Mouse (Mus musculus): ENCODE data around the gene Hlcs. TPM values are rescaled to one million over a fixed set of nuclear protein-coding genes. Genes with fewer than 3 reads are reported as not detected.

The Hlcs gene
- polyA plus RNA-seq, 1 experiment from 2014 or later, result 2.8 TPM

DNA sequence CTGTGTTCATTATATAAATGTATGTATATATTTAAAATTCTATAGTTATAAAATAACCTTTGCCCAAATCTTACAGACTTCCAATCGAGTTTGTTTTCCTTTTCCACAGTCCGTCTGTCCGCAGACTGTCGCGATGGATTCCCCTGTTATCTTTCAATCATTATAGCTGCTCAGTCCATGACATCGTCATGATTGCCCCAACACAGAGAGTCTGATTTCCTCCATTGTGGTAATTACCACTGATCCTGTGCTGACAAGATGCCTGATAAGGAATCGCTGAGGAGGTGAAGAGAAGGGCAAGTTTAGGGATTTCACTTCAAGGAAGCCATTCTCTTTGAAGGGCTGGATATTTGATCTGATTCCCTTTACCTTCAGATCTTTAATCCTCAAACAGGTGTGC, 42.7 kb upstream of the Hlcs start:
- Histone ChIP-seq H3K4me3 (ENCODE audit: low read depth, low read length) (no peak overlapping the region), H3K9me3 (ENCODE audit: control insufficient read depth) (no peaks in the 10 kb centered on the region), H3K4me1 (replicated peaks; ENCODE audit: control insufficient read depth, insufficient read depth, low read length) (no peaks in the 10 kb centered on the region), H3K27ac (ENCODE audit: low read depth, low read length) (no peak overlapping the region), H3K27me3 (replicated peaks; ENCODE audit: control insufficient read depth, insufficient read depth, low read length) (no peaks in the 10 kb centered on the region), H3K4me2 (replicated peaks; ENCODE audit: low read depth) (no peak overlapping the region), H3K36me3 (ENCODE audit: control insufficient read depth, insufficient read depth) (no peaks in the 10 kb centered on the region), H3K9ac (ENCODE audit: low read depth, low read length) (no peak overlapping the region)
- WGBS, result 30% methylated on average over 7 of the region's 7 CpGs
- TF ChIP-seq CTCF (IDR thresholded peaks at IDR 0.05; ENCODE audit: low read depth), result no peak
- no peak for ATAC-seq

DNA sequence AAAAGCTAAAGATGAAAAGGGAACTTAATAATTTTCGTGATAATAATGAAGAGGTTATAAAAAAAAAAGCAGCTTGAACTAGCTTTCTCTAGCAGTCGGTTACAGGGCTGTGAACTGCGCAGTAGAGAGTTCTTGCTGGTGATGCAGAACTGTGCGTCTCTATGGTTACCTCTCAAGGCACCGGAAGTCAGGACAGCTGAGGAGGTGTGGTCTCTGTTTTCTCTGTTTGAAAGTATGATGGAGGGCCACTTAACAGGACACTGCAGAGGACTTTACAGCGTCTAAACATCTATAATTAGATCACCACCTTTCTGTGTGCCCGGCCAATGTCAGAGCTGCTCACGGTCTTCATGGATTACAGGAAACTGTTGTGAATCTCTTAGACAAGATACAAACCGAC, 41.1 kb upstream of the Hlcs start:
- Histone ChIP-seq H3K4me1 (replicated peaks; ENCODE audit: control insufficient read depth, insufficient read depth, low read length) (no peaks in the 10 kb centered on the region), H3K9me3 (ENCODE audit: control insufficient read depth) (no peaks in the 10 kb centered on the region), H3K27ac (ENCODE audit: low read depth, low read length) (no peak overlapping the region), H3K27me3 (replicated peaks; ENCODE audit: control insufficient read depth, insufficient read depth, low read length) (no peaks in the 10 kb centered on the region), H3K36me3 (ENCODE audit: control insufficient read depth, insufficient read depth) (no peaks in the 10 kb centered on the region), H3K4me2 (replicated peaks; ENCODE audit: low read depth) (no peak overlapping the region), H3K9ac (ENCODE audit: low read depth, low read length) (no peak overlapping the region), H3K4me3 (ENCODE audit: low read depth, low read length) (no peak overlapping the region)
- 32% methylated on average over 9 of the region's 9 CpGs for WGBS
- TF ChIP-seq CTCF (IDR thresholded peaks at IDR 0.05; ENCODE audit: low read depth), result no peak
- no peak for ATAC-seq

DNA sequence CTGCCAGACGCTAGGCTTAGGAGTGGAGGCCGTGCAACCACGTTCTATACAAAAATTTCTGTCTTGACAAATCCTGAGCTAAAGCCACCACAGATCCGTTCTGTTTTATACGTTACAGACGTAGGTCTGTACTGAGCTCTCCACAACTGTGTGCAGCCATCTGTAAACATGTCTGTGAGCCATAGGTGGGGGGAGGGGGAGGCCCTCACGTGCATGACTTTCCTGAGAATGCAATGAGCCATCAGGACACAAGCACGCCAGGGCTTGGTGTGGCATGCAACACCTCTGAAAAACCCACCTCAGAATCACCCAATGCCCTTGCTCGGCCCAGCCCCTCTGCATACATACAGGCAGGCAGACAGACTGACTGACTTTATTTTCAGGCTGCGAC, 36.9 kb upstream of the Hlcs start:
- Histone ChIP-seq H3K9me3 (ENCODE audit: control insufficient read depth) (no peaks in the 10 kb centered on the region), H3K27me3 (replicated peaks; ENCODE audit: control insufficient read depth, insufficient read depth, low read length) (no peaks in the 10 kb centered on the region), H3K9ac (ENCODE audit: low read depth, low read length) (no peak overlapping the region), H3K4me2 (replicated peaks; ENCODE audit: low read depth) (no peak overlapping the region), H3K4me1 (replicated peaks; ENCODE audit: control insufficient read depth, insufficient read depth, low read length) (no peaks in the 10 kb centered on the region), H3K27ac (ENCODE audit: low read depth, low read length) (no peak overlapping the region), H3K36me3 (ENCODE audit: control insufficient read depth, insufficient read depth) (no peaks in the 10 kb centered on the region), H3K4me3 (ENCODE audit: low read depth, low read length) (no peak overlapping the region)
- ATAC-seq, result no peak
- 61% methylated on average over 10 of the region's 10 CpGs for WGBS
- no peak for TF ChIP-seq CTCF (IDR thresholded peaks at IDR 0.05; ENCODE audit: low read depth)

GRCm38 (mm10) chr16:94349588-94350286, 36.4 kb upstream of the Hlcs start:
- H3K27me3 ChIP-seq (replicated peaks; ENCODE audit: control insufficient read depth, insufficient read depth, low read length), result no peaks in the 10 kb centered on the region
- H3K4me3 ChIP-seq (ENCODE audit: low read depth, low read length), result no peak overlapping the region
- no peak overlapping the region for H3K4me2 ChIP-seq (replicated peaks; ENCODE audit: low read depth)
- no peak overlapping the region for H3K27ac ChIP-seq (ENCODE audit: low read depth, low read length)
- no peaks in the 10 kb centered on the region for H3K4me1 ChIP-seq (replicated peaks; ENCODE audit: control insufficient read depth, insufficient read depth, low read length)
- H3K36me3 ChIP-seq (ENCODE audit: control insufficient read depth, insufficient read depth), result no peaks in the 10 kb centered on the region
- no peaks in the 10 kb centered on the region for H3K9me3 ChIP-seq (ENCODE audit: control insufficient read depth)
- no peak for ATAC-seq
- WGBS, result 61% methylated on average over 11 of the region's 11 CpGs
- TF ChIP-seq CTCF (IDR thresholded peaks at IDR 0.05; ENCODE audit: low read depth), result no peak
- no peak overlapping the region for H3K9ac ChIP-seq (ENCODE audit: low read depth, low read length)

GRCm38 (mm10) chr16:94348779-94349178, 35.4 kb upstream of the Hlcs start:
- ATAC-seq, result no peak
- Histone ChIP-seq H3K4me3 (ENCODE audit: low read depth, low read length) (no peak overlapping the region), H3K9ac (ENCODE audit: low read depth, low read length) (no peak overlapping the region), H3K9me3 (ENCODE audit: control insufficient read depth) (no peaks in the 10 kb centered on the region), H3K4me1 (replicated peaks; ENCODE audit: control insufficient read depth, insufficient read depth, low read length) (no peaks in the 10 kb centered on the region), H3K36me3 (ENCODE audit: control insufficient read depth, insufficient read depth) (no peaks in the 10 kb centered on the region), H3K27ac (ENCODE audit: low read depth, low read length) (no peak overlapping the region), H3K27me3 (replicated peaks; ENCODE audit: control insufficient read depth, insufficient read depth, low read length) (no peaks in the 10 kb centered on the region), H3K4me2 (replicated peaks; ENCODE audit: low read depth) (no peak overlapping the region)
- TF ChIP-seq CTCF (IDR thresholded peaks at IDR 0.05; ENCODE audit: low read depth), result no peak
- WGBS, result 85% methylated on average over 2 of the region's 2 CpGs

DNA sequence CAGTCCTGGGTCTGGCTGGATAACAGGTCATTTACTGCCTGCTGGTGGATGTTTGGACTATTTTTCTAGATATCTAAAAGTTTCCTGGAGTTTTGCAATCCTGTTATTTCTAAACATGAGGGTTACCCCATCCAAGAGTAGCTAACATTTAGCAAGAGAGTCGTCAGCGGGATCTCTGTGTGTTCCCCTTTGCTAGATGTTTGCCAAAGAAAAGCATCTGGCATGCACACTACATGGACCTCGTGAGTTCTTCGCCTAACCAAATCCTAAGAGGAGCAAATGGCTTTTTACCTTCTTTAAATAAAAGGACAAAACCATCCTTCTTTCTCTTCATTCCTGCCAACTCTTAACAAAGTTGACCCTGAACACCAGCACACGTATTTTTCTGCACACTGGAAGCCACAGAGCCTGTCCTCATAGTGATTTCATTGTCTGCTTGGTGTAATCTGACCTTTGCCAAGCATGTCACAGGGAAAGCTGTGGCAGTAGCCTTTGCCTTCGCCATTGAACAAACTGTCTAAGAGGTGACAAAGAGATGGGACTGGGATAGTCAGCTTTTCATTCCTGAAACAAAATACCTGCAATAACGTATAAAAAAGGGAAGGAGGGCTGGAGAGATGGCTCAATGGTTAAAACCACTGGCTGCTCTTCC, 33.8 kb upstream of the Hlcs start:
- no peaks in the 10 kb centered on the region for H3K4me1 ChIP-seq (replicated peaks; ENCODE audit: control insufficient read depth, insufficient read depth, low read length)
- no peaks in the 10 kb centered on the region for H3K27me3 ChIP-seq (replicated peaks; ENCODE audit: control insufficient read depth, insufficient read depth, low read length)
- H3K4me3 ChIP-seq (ENCODE audit: low read depth, low read length), result no peak overlapping the region
- no peak for ATAC-seq
- no peaks in the 10 kb centered on the region for H3K36me3 ChIP-seq (ENCODE audit: control insufficient read depth, insufficient read depth)
- TF ChIP-seq CTCF (IDR thresholded peaks at IDR 0.05; ENCODE audit: low read depth), result no peak
- 77% methylated on average over 7 of the region's 7 CpGs for WGBS
- no peak overlapping the region for H3K9ac ChIP-seq (ENCODE audit: low read depth, low read length)
- H3K27ac ChIP-seq (ENCODE audit: low read depth, low read length), result no peak overlapping the region
- no peaks in the 10 kb centered on the region for H3K9me3 ChIP-seq (ENCODE audit: control insufficient read depth)
- no peak overlapping the region for H3K4me2 ChIP-seq (replicated peaks; ENCODE audit: low read depth)

Measured in intestine, postnatal 0 days (tissue).